Mouse (Mus musculus) left cerebral cortex, postnatal 10 days (tissue): ENCODE data around the gene Naga. TPM values are rescaled to one million over a fixed set of nuclear protein-coding genes. Genes with fewer than 3 reads are reported as not detected.

Experiments used
- total RNA-seq, 2 experiments: library from RNA; stranded (reverse); gene quantifications; 2 replicates each; pipeline ENCODE4 v1.2.3; 2021

The Naga gene
- total RNA-seq, 2 experiments from 2014 or later = 34.5 to 41.0 TPM

Other genes starting within 250 kb of the Naga start
- gene Ccdc134, start 211.0 kb downstream of the Naga start, total RNA-seq = 10 to 100 TPM in 1 of 2 experiments, 1 to 10 TPM in 1; 7.4 to 10.2 TPM
- 100 to 1,000 TPM; 202 to 204 TPM for gene Srebf2, start 191.7 kb downstream of the Naga start, total RNA-seq
- 1 to 10 TPM; 3.1 to 3.5 TPM for gene Shisa8, start 126.1 kb downstream of the Naga start, total RNA-seq
- gene Tnfrsf13c, start 114.6 kb downstream of the Naga start, total RNA-seq = under 1 TPM; 0.30 to 0.73 TPM
- 1 to 10 TPM; 4.5 to 4.8 TPM for gene Cenpm, start 94.2 kb downstream of the Naga start, total RNA-seq
- gene 1500009C09Rik, start 86.5 kb downstream of the Naga start, total RNA-seq = 10 to 100 TPM; 83.1 to 87.6 TPM
- 100 to 1,000 TPM; 512 to 519 TPM for gene Sept3, start 64.0 kb downstream of the Naga start, total RNA-seq
- gene Wbp2nl, start 40.0 kb downstream of the Naga start, total RNA-seq = not detected
- gene Pheta2, start within 50 bp of the Naga start, total RNA-seq = 1 to 10 TPM in 1 of 2 experiments, under 1 TPM in 1; 0.69 to 2.4 TPM
- gene Smdt1, start within 50 bp of the Naga start, total RNA-seq = 100 to 1,000 TPM; 130 to 139 TPM
- gene Ndufa6, start 15.4 kb upstream of the Naga start, total RNA-seq = 100 to 1,000 TPM; 167 to 200 TPM
- gene Cyp2d22, start 41.3 kb upstream of the Naga start, total RNA-seq = 10 to 100 TPM; 10.7 to 11.5 TPM
- gene Cyp2d11, start 55.1 kb upstream of the Naga start, total RNA-seq = not detected
- gene Cyp2d10, start 68.3 kb upstream of the Naga start, total RNA-seq = not detected
- not detected for gene Cyp2d9, start 94.5 kb upstream of the Naga start, total RNA-seq
- not detected for gene Cyp2d12, start 216.1 kb upstream of the Naga start, total RNA-seq